Mouse (Mus musculus): ENCODE results near the gene Tmem17. TPM values are rescaled to one million over a fixed set of nuclear protein-coding genes. Genes with fewer than 3 reads are reported as not detected.

The Tmem17 gene
- total RNA-seq, 2 experiments from 2014 or later, result 5.6 to 6.1 TPM

- Histone ChIP-seq H3K27ac (no peak overlapping the region), H3K4me3 (no peak overlapping the region)
- no peak for TF ChIP-seq CTCF (IDR thresholded peaks at IDR 0.05)
- intact Hi-C loops (cut with DNase I), result no loop called here
- no peak for DNase-seq (ENCODE audit: extremely low spot score in 1 of 2, low spot score in 2 of 2)
These were observed 3.2 kb downstream of the Tmem17 start for GRCm38 (mm10) chr11:22515061-22515460.

DNA sequence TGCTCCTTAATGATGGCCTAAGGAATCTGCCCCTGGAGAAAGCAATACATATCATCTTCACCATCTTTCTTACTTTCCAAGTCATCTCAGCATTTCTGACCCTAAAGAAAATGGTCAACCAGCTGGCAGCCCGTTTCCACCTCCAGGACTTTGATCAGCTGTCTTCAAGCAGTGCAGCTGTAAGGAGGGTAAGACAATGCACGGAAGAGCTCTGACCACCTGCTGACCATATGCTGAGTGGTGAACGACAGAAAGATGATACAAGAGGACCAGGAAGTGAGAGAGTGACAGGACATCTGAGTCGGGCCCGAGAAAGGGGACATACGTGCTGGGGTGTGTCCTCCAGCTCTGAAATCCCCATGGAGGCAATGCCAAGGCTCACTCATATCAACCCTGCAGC is 6.6 kb downstream of the Tmem17 start:
- Histone ChIP-seq H3K27ac (no peak overlapping the region), H3K4me3 (no peak overlapping the region)
- no peak for TF ChIP-seq CTCF (IDR thresholded peaks at IDR 0.05)
- no peak for DNase-seq (ENCODE audit: extremely low spot score in 1 of 2, low spot score in 2 of 2)
- intact Hi-C loops (cut with DNase I), result no loop called here

- no peak for DNase-seq (ENCODE audit: extremely low spot score in 1 of 2, low spot score in 2 of 2)
- TF ChIP-seq CTCF (IDR thresholded peaks at IDR 0.05), result no peak
- H3K4me3 ChIP-seq, result no peak overlapping the region
- no peak overlapping the region for H3K27ac ChIP-seq
- intact Hi-C loops (cut with DNase I), result no loop called here
These were observed 8.4 kb downstream of the Tmem17 start for GRCm38 (mm10) chr11:22520251-22520650.

GRCm38 (mm10) chr11:22524606-22525005 is 12.7 kb downstream of the Tmem17 start:
- Histone ChIP-seq H3K4me3 (no peak overlapping the region), H3K27ac (no peak overlapping the region)
- no peak for DNase-seq (ENCODE audit: extremely low spot score in 1 of 2, low spot score in 2 of 2)
- intact Hi-C loops (cut with DNase I), result no loop called here
- no peak for TF ChIP-seq CTCF (IDR thresholded peaks at IDR 0.05)

DNA sequence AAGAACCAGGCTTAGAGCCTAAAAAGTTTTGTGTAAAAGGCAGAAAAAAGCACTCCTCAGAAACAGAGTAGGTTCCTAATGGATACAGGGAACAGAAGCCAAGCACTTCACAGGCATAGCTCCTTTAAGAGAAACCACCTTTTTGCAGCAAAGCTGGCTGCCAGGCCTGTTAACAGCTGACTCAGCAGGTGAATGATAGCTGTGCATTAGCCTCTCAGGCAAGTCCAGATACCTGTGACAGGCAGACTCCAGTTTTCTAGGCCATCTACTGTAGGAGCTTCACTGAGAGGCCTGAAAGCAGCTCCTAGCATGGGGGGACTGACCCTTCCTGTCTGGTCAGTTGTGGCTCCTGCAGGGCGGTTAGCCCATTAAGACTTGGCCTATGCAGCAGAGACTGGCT is 28.7 kb downstream of the Tmem17 start:
- no peak for TF ChIP-seq CTCF (IDR thresholded peaks at IDR 0.05)
- intact Hi-C loops (cut with DNase I), result no loop called here
- no peak for DNase-seq (ENCODE audit: extremely low spot score in 1 of 2, low spot score in 2 of 2)
- no peak overlapping the region for H3K4me3 ChIP-seq
- no peak overlapping the region for H3K27ac ChIP-seq

DNA sequence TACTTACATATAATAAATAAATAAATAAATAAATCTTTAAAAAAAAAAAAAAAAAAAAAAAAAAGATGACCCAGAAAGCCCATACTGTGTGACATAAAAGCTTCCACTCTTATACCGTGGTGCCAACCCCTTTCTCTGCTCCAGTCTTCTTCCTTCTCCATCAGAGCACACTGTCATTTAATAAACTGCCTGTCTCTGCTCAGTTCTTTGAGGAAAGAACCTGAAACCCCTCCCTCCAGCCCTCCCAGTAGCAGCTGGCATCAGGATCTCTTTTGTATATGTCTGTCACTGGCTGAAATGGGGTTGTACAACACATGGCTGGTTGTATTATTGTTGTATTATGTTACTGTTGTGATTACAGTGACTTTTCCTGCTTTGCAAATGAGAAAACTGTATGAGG is 48.2 kb downstream of the Tmem17 start:
- TF ChIP-seq CTCF (IDR thresholded peaks at IDR 0.05), result no peak
- DNase-seq (ENCODE audit: extremely low spot score in 1 of 2, low spot score in 2 of 2), result no peak
- intact Hi-C loops (cut with DNase I), result loop anchor here (5.0 kb wide), 1 partner anchor 273 kb away; no protein-coding TSS in a partner anchor
- Histone ChIP-seq H3K27ac (peak overlapping the region; percentile 81), H3K4me3 (no peak overlapping the region)

DNA sequence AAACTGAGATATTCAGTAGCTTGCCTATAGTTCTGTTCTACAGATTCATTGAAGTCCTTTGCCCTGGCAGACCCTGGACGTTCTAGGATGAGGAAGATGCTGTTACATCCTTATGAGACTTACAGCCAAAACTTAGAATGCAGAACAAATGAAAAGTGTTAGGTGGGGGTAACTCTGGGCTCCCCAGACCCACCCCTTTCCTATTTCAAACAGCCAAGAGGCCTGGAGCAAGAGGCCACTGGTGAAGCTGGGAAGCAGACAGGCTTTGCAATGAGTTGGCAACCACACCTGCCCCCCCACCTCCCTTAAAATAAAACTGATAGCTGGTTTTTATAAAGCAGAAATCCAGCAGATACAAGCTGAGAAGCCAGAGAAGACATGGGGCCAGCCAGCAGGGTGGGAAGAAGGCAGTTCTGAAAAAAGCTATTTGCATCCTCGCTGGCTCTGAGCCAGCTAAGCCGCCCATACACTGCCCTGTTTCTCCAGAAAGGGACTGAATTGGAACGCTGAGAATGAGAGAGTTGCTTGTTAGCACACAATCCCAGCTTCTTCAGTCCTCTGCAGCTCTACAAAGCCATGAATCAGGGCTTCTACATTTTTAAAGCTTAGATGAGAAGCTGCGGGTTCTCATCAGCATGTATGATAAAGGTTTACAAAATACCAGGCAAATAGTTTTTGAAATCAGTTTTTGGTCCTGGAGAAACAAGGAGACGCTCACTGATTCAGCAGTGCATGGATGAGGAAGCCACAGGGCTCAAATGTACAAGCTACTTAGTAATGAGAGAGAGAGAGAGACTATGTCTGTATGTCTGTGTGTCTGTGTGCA is 48.8 kb downstream of the Tmem17 start:
- no peak overlapping the region for H3K4me3 ChIP-seq
- no peak; the same call in 1 of the 2 replicates for TF ChIP-seq CTCF (IDR thresholded peaks at IDR 0.05)
- intact Hi-C loops (cut with DNase I), result loop anchor here (5.0 kb wide), 1 partner anchor 273 kb away; no protein-coding TSS in a partner anchor
- DNase-seq (ENCODE audit: extremely low spot score in 1 of 2, low spot score in 2 of 2), result peak; percentile 81 to 87
- peak overlapping the region; percentile 81 for H3K27ac ChIP-seq

DNA sequence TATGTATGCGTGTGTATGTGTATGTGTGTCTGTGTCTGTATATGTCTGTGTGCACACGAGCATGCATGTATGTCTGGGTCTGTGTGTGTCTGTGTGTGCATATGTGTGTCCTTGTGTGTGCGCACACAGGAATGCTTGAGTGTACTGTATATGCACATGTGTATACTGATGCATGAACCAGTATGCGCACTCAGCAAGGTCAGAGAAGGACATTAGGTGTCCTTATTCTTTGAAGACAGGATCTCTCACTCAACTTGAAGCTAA is 49.4 kb downstream of the Tmem17 start:
- Histone ChIP-seq H3K27ac (peak overlapping the region; percentile 81), H3K4me3 (no peak overlapping the region)
- intact Hi-C loops (cut with DNase I), result loop anchor here (5.0 kb wide), 1 partner anchor 274 kb away; no protein-coding TSS in a partner anchor
- no peak for TF ChIP-seq CTCF (IDR thresholded peaks at IDR 0.05)
- DNase-seq (ENCODE audit: extremely low spot score in 1 of 2, low spot score in 2 of 2), result no peak

DNA sequence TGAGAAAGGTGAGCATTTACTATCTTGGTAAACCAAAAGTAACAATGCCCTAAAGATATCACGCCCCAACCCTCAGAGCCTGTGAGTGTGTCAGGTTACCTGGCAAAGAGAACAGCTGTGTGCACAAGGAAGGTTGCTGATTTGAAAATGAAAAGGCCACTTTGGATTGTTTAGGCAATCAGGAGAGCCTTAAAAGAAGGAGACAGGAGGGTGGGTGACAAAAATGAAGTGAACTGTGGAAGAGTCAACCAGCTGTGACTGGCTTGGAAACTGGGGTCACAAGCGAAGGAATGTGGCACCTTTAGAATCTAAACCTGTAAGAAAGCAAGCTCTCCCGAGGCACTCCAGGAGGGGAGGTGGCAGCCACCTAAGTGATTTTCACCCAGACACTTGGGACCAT is 51.8 kb downstream of the Tmem17 start:
- TF ChIP-seq CTCF (IDR thresholded peaks at IDR 0.05), result no peak
- DNase-seq (ENCODE audit: extremely low spot score in 1 of 2, low spot score in 2 of 2), result no peak
- H3K27ac ChIP-seq, result no peak overlapping the region
- H3K4me3 ChIP-seq, result no peak overlapping the region
- intact Hi-C loops (cut with DNase I), result loop anchor here (5.0 kb wide), 1 partner anchor 276 kb away; no protein-coding TSS in a partner anchor

DNA sequence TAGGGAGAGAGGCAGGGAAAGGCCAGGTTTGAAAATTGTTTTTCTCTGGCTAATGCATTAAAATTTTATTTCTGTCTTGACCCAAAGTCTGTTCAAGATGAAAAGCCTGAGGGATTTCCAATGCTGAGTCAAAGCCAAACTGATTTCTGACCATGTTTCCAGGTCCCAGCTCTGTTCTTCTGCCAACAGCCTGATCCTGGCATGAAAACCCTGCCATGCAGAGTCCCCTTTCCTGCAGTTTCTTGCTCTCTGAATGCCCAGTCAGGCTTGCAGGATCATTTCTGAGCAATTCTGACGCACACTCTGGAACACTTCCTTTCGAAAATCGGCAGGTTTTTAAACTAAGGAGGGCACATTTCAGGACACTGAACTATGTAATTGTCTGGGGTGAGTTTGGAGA is 52.8 kb downstream of the Tmem17 start:
- Histone ChIP-seq H3K4me3 (no peak overlapping the region), H3K27ac (no peak overlapping the region)
- DNase-seq (ENCODE audit: extremely low spot score in 1 of 2, low spot score in 2 of 2), result no peak
- intact Hi-C loops (cut with DNase I), result loop anchor here (5.0 kb wide), 1 partner anchor 277 kb away; no protein-coding TSS in a partner anchor
- no peak for TF ChIP-seq CTCF (IDR thresholded peaks at IDR 0.05)

Other genes starting within 250 kb of the Tmem17 start
- gene Ehbp1, start 169.8 kb upstream of the Tmem17 start, total RNA-seq (2021), result 10 to 100 TPM; 55.0 to 57.8 TPM